Mouse (Mus musculus) retina, embryonic 14.5 days (tissue): ENCODE data around the gene Trhde.

ENCODE experiments used
- DNase-seq: peaks from one replicate; pipeline ENCODE4 v3.0.0-alpha.2; 2015; ENCODE audit warnings: low spot score

The Trhde gene

GRCm38 (mm10) chr10:114735678-114736077, 66.4 kb downstream of the Trhde start:
- no peak for DNase-seq

DNA sequence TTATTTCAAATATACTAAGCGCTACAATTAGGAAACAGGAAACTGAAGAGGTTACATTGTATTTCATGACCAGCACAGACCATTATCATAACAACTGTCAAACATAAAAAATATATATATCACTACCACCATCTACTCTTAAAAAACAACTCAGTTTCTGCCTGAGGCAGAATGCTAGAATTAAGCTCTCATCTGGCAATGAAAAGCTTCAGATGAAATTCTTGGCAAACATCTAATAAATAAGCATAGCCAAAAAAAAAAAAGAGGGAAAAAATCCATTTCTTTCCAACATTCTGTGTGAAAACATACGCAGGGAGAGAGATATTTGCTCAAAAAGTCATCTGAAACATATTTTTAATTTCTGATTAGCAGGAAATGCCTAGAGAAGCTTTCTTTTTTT, 67.0 kb downstream of the Trhde start:
- no peak for DNase-seq

DNA sequence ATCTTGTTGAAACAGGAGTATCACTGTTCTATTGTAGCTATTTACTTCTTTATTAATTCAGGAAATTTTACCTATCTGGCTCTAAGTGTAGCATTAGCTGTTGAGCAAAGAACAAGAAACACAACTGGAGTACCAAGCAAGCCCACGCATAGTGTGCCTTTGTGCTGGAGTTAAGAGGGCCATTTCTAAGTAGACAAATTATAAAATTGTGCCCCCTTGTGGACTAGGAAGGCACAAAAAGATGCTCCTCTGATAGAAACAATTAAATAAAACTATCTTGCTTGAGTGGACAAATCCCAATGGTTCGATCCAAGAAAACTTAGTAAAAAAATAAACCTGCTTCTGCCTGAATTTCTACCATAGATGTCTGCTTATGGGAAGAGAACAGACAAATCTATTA, 76.5 kb downstream of the Trhde start:
- DNase-seq = peak; percentile 48

- no peak for DNase-seq
Measured at GRCm38 (mm10) chr10:114701791-114702190, 100.3 kb downstream of the Trhde start.

GRCm38 (mm10) chr10:114671791-114672415, 130.2 kb downstream of the Trhde start:
- no peak for DNase-seq

GRCm38 (mm10) chr10:114593046-114593445, 209.1 kb downstream of the Trhde start:
- no peak for DNase-seq

- no peak for DNase-seq
Measured at GRCm38 (mm10) chr10:114578926-114579325, 223.2 kb downstream of the Trhde start.

- no peak for DNase-seq
Measured at GRCm38 (mm10) chr10:114567891-114568290, 234.2 kb downstream of the Trhde start.

DNA sequence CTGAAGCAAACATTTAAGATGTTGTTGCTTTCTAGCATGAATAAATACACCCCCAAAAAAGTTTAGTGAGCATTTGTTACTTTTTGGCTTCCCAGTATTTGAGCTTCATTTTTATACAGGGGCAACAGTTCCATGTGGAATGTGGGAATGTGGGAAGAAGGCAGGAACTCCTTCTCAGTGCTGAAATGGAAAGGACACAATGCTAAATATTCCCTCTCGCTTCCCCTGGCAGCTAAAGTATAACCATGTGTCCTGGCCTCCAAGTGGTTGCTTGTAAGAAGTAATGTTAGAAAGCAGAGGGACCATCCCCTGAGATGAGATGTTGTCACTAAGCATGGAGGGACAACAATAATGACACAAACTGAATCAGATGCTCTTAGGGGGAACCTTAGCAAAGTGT, 292.9 kb downstream of the Trhde start:
- no peak for DNase-seq

GRCm38 (mm10) chr10:114488806-114489205, 313.3 kb downstream of the Trhde start:
- DNase-seq = peak; percentile 11

- no peak for DNase-seq
Measured at GRCm38 (mm10) chr10:114455591-114455990, 346.5 kb downstream of the Trhde start.

GRCm38 (mm10) chr10:114448116-114448515, 354.0 kb downstream of the Trhde start:
- no peak for DNase-seq

GRCm38 (mm10) chr10:114418956-114419530, 383.1 kb downstream of the Trhde start:
- peak; percentile 67 for DNase-seq

GRCm38 (mm10) chr10:114415717-114416116, 386.4 kb downstream of the Trhde start:
- no peak for DNase-seq

DNA sequence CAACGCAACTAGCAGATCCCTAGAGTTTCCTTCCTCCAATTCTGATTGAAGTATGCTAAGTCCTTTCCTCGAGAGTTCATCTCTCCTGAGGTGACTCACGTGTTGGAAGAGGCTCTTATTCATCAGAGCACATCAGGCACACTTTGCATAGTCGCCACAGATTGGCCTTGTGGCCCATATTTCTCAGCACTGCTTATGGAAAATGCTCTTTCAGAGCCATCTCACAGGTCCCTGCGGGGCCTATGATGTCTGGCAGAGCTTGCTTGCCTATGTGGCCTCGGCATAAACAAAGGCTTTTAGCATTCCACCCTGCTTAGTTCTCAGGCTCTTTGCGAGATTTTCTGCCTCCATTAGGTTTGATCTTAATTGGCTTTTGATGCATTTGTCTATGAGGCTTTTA, 396.8 kb downstream of the Trhde start:
- peak; percentile 49 for DNase-seq

DNA sequence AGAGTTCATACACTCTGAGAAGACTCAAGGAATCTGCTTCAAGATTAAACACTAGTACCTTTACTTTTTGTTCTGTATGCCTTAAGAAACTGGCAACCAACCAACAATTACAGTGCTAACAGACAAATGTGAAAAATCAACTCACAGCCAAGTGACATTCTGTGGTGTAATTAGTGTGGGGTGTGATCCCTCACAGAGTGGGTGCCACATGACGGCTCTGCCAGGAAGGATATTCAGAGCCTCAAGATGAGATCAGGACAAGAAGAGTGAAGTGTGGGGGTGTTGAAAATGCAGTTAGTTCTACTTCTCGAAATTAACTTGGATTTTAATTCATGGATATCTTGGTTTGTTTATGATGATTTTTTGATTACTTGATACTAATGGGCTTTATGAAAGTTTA, 398.3 kb downstream of the Trhde start:
- no peak for DNase-seq

- no peak for DNase-seq
Measured at GRCm38 (mm10) chr10:114370804-114371203, 431.3 kb downstream of the Trhde start.

DNA sequence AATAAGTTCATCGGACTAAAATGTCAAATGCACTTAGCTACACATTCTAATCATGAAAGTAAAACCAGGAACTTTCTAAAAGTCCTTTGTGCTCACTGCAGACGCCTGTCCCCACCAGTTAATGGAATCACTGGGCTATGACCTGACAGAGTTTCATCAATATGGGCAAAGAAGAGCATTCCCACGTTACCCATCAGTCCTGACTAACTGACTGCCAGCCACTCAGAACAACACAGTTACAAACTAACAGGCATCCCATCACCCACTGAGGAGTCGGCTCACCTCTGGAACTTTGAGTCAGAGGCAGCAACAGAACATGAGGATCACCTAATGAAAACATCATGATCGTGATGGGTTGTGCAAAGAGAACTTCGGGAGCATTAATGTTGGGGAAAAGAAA, 438.7 kb downstream of the Trhde start:
- no peak for DNase-seq

DNA sequence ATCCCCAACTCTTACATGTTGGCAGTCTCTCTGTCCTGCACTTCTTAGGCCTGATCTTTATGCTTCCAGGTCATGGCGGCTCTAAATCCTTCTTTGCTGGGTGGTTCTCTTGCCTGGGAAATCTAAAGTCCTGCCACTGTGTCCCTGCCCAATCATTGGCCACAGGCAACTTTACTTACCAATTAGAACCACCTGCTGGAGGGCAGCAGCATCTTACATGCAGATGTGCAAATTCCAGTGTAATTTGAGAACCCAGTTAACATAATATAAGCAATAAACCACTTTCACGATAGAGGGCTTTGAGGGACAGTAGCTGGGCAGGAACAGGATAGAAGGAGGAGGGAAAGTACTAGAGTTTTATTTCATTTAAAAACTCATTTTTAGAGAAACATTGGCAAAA, 439.5 kb downstream of the Trhde start:
- no peak for DNase-seq
